In genomic region chr1:14662706-14663312, GRCm38 (mm10) we compare ENCODE assay signal across 27 mouse cellular contexts.
DNase-seq lines count a peak whose midpoint lies in the region; ATAC-seq lines count a peak whose summit lies in the region.
"Had no signal": no experiment of that assay in that cellular context is flagged by ENCODE, and none has a peak within 500 bp of the region (broad histone marks: within the 10 kb centered on the region; RNA-seq: fewer than 3 reads in every experiment).

No protein-coding gene starts in this region.

- H3K9ac ChIP-seq in kidney, embryonic 14.5 days (ENCODE audit: low read depth, low read length): no peak overlapping the region
- no peak overlapping the region for H3K9ac ChIP-seq in kidney, embryonic 16.5 days (replicated peaks; ENCODE audit: low read length)
- H3K9ac ChIP-seq: embryonic facial prominence, embryonic 13.5 days; embryonic facial prominence, embryonic 15.5 days; forebrain, embryonic 12.5 days had no signal

- no peaks in the 10 kb centered on the region for H3K27me3 ChIP-seq in kidney, embryonic 14.5 days (ENCODE audit: control insufficient read depth, insufficient read depth, low read length)
- no peaks in the 10 kb centered on the region for H3K27me3 ChIP-seq in kidney, embryonic 16.5 days (ENCODE audit: insufficient read depth, low read length)
- H3K27me3 ChIP-seq: CH12.LX; embryonic facial prominence, embryonic 13.5 days; embryonic facial prominence, embryonic 15.5 days; forebrain, embryonic 12.5 days had no signal

- 25% methylated on average over 6 of the region's 6 CpGs for WGBS in kidney, embryonic 14.5 days
- 17% methylated on average over 6 of the region's 6 CpGs for WGBS in kidney, embryonic 16.5 days
- WGBS in large intestine, adult 2 months: 22% methylated on average over 6 of the region's 6 CpGs

- H3K36me3 ChIP-seq in kidney, embryonic 14.5 days (ENCODE audit: control insufficient read depth, insufficient read depth, low read length): no peaks in the 10 kb centered on the region
- H3K36me3 ChIP-seq in kidney, embryonic 16.5 days (ENCODE audit: insufficient read depth, low read length): no peaks in the 10 kb centered on the region
- H3K36me3 ChIP-seq: embryonic facial prominence, embryonic 13.5 days; embryonic facial prominence, embryonic 15.5 days; forebrain, embryonic 10.5 days; forebrain, embryonic 12.5 days; G1E had no signal

- H3K4me2 ChIP-seq in kidney, embryonic 14.5 days (replicated peaks; ENCODE audit: low read depth, low read length): no peak overlapping the region
- no peak overlapping the region for H3K4me2 ChIP-seq in kidney, embryonic 16.5 days (replicated peaks; ENCODE audit: low read depth, low read length)
- H3K4me2 ChIP-seq: embryonic facial prominence, embryonic 13.5 days; embryonic facial prominence, embryonic 15.5 days; forebrain, embryonic 12.5 days had no signal

- H3K27ac ChIP-seq in kidney, embryonic 14.5 days (ENCODE audit: low read depth, low read length): no peak overlapping the region
- H3K27ac ChIP-seq in kidney, embryonic 16.5 days (ENCODE audit: low read length): 0 out of 2 replicates have a peak overlapping the region, but pooled peaks have one; percentile 34
- H3K27ac ChIP-seq: embryonic facial prominence, embryonic 13.5 days; embryonic facial prominence, embryonic 15.5 days; forebrain, embryonic 10.5 days; forebrain, embryonic 12.5 days had no signal

- ATAC-seq in kidney, embryonic 14.5 days (ENCODE audit: low FRiP score, low TSS enrichment): peak; percentile 70; the same call in 1 of the 2 replicates
- peak; percentile 70; the same call in 1 of the 2 replicates for ATAC-seq in kidney, embryonic 16.5 days (ENCODE audit: low FRiP score, low TSS enrichment)
- ATAC-seq: CD4-positive, CD25-positive, alpha-beta regulatory T cell, adult 4 months; forebrain, embryonic 14.5 days; forebrain, embryonic 16.5 days; Patski had no signal

- H3K4me3 ChIP-seq in kidney, embryonic 14.5 days (ENCODE audit: low read length): no peak overlapping the region
- H3K4me3 ChIP-seq in kidney, embryonic 16.5 days (ENCODE audit: low read length): no peak overlapping the region
- H3K4me3 ChIP-seq: embryonic facial prominence, embryonic 13.5 days; embryonic facial prominence, embryonic 15.5 days; erythroblast, embryonic 14.5 days; forebrain, embryonic 10.5 days; forebrain, embryonic 12.5 days had no signal

- no peaks in the 10 kb centered on the region for H3K4me1 ChIP-seq in kidney, embryonic 14.5 days (ENCODE audit: control insufficient read depth, insufficient read depth, low read length)
- peaks cover 11% of the 10 kb centered on the region; the same call in 1 of the 2 replicates for H3K4me1 ChIP-seq in kidney, embryonic 16.5 days (ENCODE audit: insufficient read depth, low read length)
- H3K4me1 ChIP-seq: embryonic facial prominence, embryonic 13.5 days; embryonic facial prominence, embryonic 15.5 days; forebrain, embryonic 10.5 days; forebrain, embryonic 12.5 days had no signal

- no peaks in the 10 kb centered on the region for H3K9me3 ChIP-seq in kidney, embryonic 14.5 days (ENCODE audit: control insufficient read depth, low read length)
- H3K9me3 ChIP-seq in kidney, embryonic 16.5 days (ENCODE audit: low read length): no peaks in the 10 kb centered on the region
- H3K9me3 ChIP-seq: embryonic facial prominence, embryonic 13.5 days; embryonic facial prominence, embryonic 15.5 days; forebrain, embryonic 10.5 days; forebrain, embryonic 12.5 days; G1E had no signal

- no peak for DNase-seq in kidney, postnatal 4 days
- no peak for DNase-seq in kidney, postnatal 10 days
- peak; percentile 22 for DNase-seq in large intestine, adult 2 months (ENCODE audit: low read depth, low spot score)
- DNase-seq: adrenal gland, adult 2 months; adrenal gland, postnatal 10 days; adrenal gland, postnatal 25 days; B cell, adult 2 months; cerebellum, adult 11 months; cerebellum, adult 18-20 months; cerebellum, adult 8-10 months; cerebellum, adult 9-11 months; cerebellum, postnatal 14 days; cerebellum, postnatal 36 days; embryo, embryonic 11 days had no signal
